Mouse (Mus musculus): ENCODE measurements at regions not wholly inside any gene's neighbourhood (a gene's known extent, or its start where the extent isn't known, plus 50 kb on each side); places are given as distances from the start of the nearest gene placed in this dataset.

DNA sequence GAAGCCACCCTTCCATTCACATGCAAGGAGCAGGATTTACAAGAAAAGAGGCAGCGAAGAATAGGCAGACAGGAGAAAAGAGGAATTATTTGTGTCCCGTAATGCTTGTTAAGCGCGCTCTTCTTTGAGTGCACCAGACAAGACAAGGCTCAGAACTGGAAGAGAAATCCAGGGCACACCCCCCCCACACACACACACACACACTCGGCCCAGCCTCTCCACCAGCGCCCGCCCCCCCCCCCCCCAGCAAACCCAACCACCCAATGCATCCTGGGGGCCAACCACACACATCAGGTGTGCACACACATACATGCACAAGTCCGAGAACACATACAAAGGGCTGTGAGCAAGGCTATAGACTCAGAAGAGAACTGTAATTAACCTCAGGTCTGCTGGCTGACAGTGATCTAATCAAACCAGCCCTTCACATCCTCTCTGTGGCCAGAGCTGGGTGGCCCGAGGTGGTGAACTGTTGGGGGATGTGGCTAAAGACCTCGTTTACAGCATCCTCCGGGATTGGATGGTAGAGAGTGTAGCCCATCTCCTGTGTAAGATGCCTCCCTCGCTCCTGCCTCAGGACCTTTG, 108.7 kb upstream of the Lhx5 start:
- TF ChIP-seq CTCF (conservative IDR thresholded peaks at IDR 0.05; ENCODE audit: low read length) (no peak), NANOG (IDR thresholded peaks at IDR 0.05; ENCODE audit: borderline replicate concordance, low read length) (no peak)

Measured in E14TG2a.4 (cell line).